Mouse (Mus musculus) megakaryocyte, embryonic 14.5 days (primary cell): Measurements from ENCODE around the gene Ppp3ca.

ENCODE experiments used
- FLI1 ChIP-seq: IDR thresholded peaks from 2 replicates; pipeline ENCODE4 v1.6.1; 2012; ENCODE audit warnings: low read length, inconsistent platforms, mixed read lengths
- GATA1 ChIP-seq: IDR thresholded peaks from 3 replicates; pipeline ENCODE4 v1.6.1; 2012; ENCODE audit warnings: mixed read lengths, low read length, inconsistent platforms, borderline replicate concordance

DNA sequence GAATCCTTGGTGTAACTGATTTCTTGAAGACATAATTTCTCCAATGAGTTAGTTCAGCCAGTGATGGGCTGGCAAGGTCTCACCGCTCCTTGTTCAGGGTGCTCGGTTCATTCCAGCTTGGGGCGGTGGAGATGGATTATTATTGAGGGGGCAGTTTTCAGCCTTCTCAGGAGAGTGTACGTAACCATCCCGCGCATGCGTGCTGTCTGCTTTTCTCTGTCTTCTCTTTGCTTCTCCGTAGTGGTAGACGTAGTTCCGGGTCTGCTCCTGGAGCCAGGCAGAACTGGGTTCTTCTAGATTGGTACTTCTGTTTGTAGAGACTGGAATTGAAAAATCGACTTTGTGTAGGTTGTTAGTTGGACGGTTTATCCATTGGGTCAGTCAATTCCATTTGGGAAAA is 89.5 kb downstream of the Ppp3ca start:
- TF ChIP-seq GATA1 = no peak
- no peak for TF ChIP-seq FLI1
